Mouse (Mus musculus): Measurements from ENCODE around the gene Akr1c6.

DNA sequence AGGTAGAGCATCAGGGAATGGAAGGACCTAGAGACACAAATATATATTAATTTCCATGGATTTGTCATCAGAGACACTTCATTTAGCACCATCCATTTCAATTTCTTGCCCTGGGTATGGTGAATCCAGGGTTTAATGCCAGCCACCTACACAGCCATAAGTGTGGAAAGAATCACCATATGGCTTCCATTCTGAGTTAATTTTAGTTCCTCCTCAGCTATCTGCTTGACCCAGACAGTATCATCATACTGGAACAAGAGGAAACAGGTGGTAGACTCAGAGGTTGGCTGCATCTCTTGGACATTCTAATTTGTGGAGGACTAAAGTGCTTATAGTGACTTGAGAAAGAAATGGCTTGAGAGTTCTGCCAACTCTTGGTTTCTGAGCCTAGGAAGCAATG is 48.6 kb upstream of the Akr1c6 start:
- TF ChIP-seq POLR2A (IDR thresholded peaks at IDR 0.05; ENCODE audit: control insufficient read depth, extremely low read depth, insufficient read depth, low read length, poor library complexity) (no peak), CTCF (IDR thresholded peaks at IDR 0.05; ENCODE audit: borderline replicate concordance, control insufficient read depth, extremely low read depth, insufficient read depth, low read length, poor library complexity) (no peak)

All from thymus, adult 2 months (tissue).